Mouse (Mus musculus): ENCODE results near the gene Pigt. TPM values are rescaled to one million over a fixed set of nuclear protein-coding genes. Genes with fewer than 3 reads are reported as not detected.
A peak's percentile ranks its signal among the peaks of the same experiment; 100 is the strongest.

Pigt gene
- polyA plus RNA-seq, 1 experiment from 2014 or later: 109 TPM

DNA sequence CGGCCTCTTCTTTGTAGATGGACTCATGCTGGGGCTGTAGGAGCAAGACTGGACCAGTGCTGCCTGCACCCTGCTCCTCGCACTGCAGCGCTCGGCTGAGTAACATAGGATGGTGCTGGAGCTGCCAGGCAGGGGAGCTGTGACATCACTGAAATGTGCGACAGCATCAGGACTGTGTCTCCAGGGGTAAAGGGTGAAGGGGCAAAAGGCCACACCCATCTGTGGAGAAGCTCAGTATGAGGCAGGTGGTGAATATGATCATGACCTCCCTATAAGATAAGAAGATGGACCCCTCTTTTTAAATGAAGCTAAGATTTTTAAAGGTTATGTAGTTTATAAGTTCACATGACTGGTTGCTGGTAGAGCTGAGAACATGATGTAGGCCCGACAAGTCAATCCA, 23.7 kb upstream of the Pigt start, which contains the start of gene Trp53tg5:
Gene Trp53tg5 (minus strand): TSS at position 101 of the 400 bp plus-strand sequence.
- Histone ChIP-seq H3K4me2 (replicated peaks) (no peak within 1 kb of the TSS), H3K9ac (no peak within 1 kb of the TSS), H3K4me3 (replicated peaks; ENCODE audit: low read length) (no peak within 1 kb of the TSS), H3K27ac (no peak within 1 kb of the TSS), H3K36me3 (replicated peaks; ENCODE audit: control insufficient read depth, insufficient read depth) (peaks cover 55% of the 10 kb centered on the region), H3K9me3 (ENCODE audit: control insufficient read depth, low read length) (no peaks in the 10 kb centered on the region), H3K27me3 (ENCODE audit: control insufficient read depth, insufficient read depth, low read length) (no peaks in the 10 kb centered on the region), H3K4me1 (replicated peaks; ENCODE audit: control insufficient read depth, insufficient read depth, low read length) (no peaks in the 10 kb centered on the region)
- ATAC-seq (ENCODE audit: low FRiP score): no peak
- no peak for DNase-seq (ENCODE audit: low spot score)
- WGBS: 85% methylated on average over 6 of the region's 6 CpGs

DNA sequence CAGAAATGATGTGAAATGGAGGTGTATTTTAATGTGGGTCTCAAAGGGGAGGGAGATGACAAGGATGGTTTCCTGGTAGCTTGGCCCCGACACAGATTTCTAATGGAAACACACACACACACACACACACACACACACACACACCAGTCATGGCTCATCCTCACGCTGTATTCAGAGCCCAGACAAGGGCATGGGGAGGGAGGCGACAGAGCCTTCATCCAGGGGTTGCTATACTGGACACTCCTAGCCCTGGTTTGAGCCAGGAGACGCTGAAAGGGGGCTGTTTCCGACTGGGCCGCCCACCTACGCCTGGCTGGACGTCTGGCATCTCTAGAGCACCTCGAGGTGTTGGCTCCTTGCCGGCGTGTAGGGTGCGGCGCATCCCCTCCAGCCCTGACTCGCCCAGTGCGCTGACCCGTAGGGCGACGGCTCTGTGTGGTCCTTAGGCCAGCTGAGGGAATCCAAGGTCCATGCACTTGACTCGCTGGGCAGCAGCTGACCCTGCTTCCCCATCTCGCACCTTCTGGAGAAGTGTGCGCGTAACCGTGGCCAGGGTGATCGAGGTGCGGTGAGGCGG, 11.6 kb upstream of the Pigt start, which contains the start of gene Dbndd2:
Gene Dbndd2 (plus strand): TSS at position 426 of the 577 bp plus-strand sequence.
- DNase-seq (ENCODE audit: low spot score) (no peak), ATAC-seq (ENCODE audit: low FRiP score) (peak; percentile 53)
- H3K36me3 ChIP-seq (replicated peaks; ENCODE audit: control insufficient read depth, insufficient read depth): peaks cover 12% of the 10 kb centered on the region; the same call in 1 of the 2 replicates
- H3K4me1 ChIP-seq (replicated peaks; ENCODE audit: control insufficient read depth, insufficient read depth, low read length): peaks cover 12% of the 10 kb centered on the region; the same call in 1 of the 2 replicates
- H3K9me3 ChIP-seq (ENCODE audit: control insufficient read depth, low read length): no peaks in the 10 kb centered on the region
- H3K27me3 ChIP-seq (ENCODE audit: control insufficient read depth, insufficient read depth, low read length): peaks cover 4% of the 10 kb centered on the region
- under 1% methylated on average over 26 of the region's 26 CpGs for WGBS
- no peak within 1 kb of the TSS for H3K27ac ChIP-seq
- peak within 1 kb of the TSS; percentile 99 for H3K4me2 ChIP-seq (replicated peaks)
- peak within 1 kb of the TSS; percentile 53 for H3K9ac ChIP-seq
- H3K4me3 ChIP-seq (replicated peaks; ENCODE audit: low read length): peak within 1 kb of the TSS; percentile 73

DNA sequence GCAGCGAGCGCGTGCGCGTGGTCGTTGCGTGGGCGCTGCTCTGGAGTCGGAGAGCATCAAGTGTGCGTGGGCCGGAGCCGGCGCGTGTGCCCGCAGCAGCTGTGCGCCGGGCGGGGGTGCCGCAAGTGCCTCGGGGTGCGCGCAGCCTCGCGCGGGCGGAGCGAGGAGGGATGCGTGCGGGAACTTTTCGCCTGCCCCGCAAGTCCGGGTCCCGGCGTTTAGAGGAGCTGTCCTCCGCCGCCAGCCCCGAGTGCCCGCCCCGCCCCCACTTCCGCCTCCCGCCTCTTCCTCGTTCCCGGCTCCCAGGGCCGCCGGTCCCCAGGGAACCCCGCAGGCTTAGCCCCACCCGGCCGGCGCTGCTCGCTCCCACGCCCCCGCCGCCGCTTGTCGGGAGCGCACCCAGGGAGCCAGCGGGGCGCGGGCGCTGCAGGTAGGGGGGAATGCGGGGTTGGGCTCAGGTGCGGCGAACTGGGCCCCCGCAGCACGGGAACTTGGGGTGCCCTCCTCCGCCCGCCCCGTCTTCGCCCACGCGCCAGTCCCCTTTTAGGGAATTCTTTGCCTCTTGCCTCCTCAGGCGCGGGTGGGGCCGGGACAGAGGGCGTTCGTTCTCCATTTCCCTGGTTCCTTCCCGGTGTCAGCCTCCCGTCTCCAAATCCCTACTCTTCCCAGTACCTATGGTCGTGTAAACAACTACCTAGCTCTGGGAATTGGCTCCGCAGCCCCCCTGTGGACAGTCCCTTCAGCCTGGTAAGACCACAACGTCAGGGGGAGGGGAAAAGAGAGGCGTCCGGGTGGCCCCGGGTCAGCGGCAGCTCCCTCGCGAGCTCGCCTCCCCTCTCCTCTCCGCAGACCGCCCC, 10.8 kb upstream of the Pigt start:
- Histone ChIP-seq H3K4me3 (replicated peaks; ENCODE audit: low read length) (peak overlapping the region; percentile 73), H3K27me3 (ENCODE audit: control insufficient read depth, insufficient read depth, low read length) (peaks cover 4% of the 10 kb centered on the region), H3K27ac (no peak overlapping the region), H3K36me3 (replicated peaks; ENCODE audit: control insufficient read depth, insufficient read depth) (peaks cover 14% of the 10 kb centered on the region; the same call in 1 of the 2 replicates), H3K9me3 (ENCODE audit: control insufficient read depth, low read length) (no peaks in the 10 kb centered on the region), H3K4me2 (replicated peaks) (peak overlapping the region; percentile 99), H3K9ac (peak overlapping the region; percentile 53), H3K4me1 (replicated peaks; ENCODE audit: control insufficient read depth, insufficient read depth, low read length) (peaks cover 12% of the 10 kb centered on the region; the same call in 1 of the 2 replicates)
- WGBS: under 1% methylated on average over 85 of the region's 90 CpGs
- ATAC-seq (ENCODE audit: low FRiP score) (peak; percentile 53), DNase-seq (ENCODE audit: low spot score) (peak; percentile 63)

DNA sequence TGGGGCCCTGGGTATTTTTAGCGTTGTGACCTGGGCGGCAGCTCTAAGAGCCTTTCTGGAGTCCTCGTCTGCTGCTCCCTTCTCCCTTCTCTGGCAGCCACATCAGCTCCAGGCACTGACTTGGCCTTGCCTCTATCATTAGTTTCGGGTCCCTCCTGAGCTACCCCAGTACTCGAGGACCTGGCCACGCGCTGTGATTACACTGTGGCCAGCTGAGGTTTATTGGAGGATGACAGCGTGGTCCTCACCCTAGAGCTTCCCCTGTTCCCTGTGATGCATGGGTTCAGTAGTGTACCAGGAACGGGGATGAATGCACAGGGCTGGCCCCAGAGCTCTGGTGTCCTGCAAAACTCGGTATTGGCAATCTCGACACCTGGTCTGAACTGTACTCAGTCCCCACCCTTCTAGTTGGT, 10.2 kb upstream of the Pigt start:
- peaks cover 12% of the 10 kb centered on the region; the same call in 1 of the 2 replicates for H3K4me1 ChIP-seq (replicated peaks; ENCODE audit: control insufficient read depth, insufficient read depth, low read length)
- H3K9me3 ChIP-seq (ENCODE audit: control insufficient read depth, low read length): no peaks in the 10 kb centered on the region
- peak overlapping the region; percentile 53 for H3K9ac ChIP-seq
- no peak for DNase-seq (ENCODE audit: low spot score)
- peak overlapping the region; percentile 73 for H3K4me3 ChIP-seq (replicated peaks; ENCODE audit: low read length)
- no peak overlapping the region for H3K27ac ChIP-seq
- peaks cover 4% of the 10 kb centered on the region for H3K27me3 ChIP-seq (ENCODE audit: control insufficient read depth, insufficient read depth, low read length)
- peak; percentile 57; the same call in 1 of the 2 replicates for ATAC-seq (ENCODE audit: low FRiP score)
- peaks cover 14% of the 10 kb centered on the region; the same call in 1 of the 2 replicates for H3K36me3 ChIP-seq (replicated peaks; ENCODE audit: control insufficient read depth, insufficient read depth)
- peak overlapping the region; percentile 99 for H3K4me2 ChIP-seq (replicated peaks)
- 13% methylated on average over 11 of the region's 11 CpGs for WGBS

DNA sequence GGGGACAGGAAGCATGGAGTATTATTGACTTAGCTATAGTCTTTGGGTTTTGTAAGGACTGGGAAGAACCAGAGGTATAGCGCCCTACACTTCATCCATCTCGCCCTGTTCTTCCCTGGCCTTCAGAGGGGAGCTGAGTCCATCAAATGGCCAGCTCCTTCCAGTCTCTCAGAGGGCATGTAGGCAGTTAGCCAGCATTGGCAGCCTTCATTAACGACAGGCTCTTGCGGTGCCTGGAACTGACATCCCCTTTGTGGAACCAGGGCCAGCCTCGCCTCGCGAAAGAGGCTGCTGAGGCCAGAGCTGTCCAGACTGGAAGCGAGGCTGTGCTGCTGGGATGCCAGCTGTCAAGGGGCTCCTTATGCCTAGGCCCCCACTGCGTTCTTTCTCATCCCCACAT, 9.5 kb upstream of the Pigt start:
- H3K4me2 ChIP-seq (replicated peaks): no peak overlapping the region
- H3K27ac ChIP-seq: no peak overlapping the region
- DNase-seq (ENCODE audit: low spot score) (no peak), ATAC-seq (ENCODE audit: low FRiP score) (no peak)
- H3K36me3 ChIP-seq (replicated peaks; ENCODE audit: control insufficient read depth, insufficient read depth): peaks cover 16% of the 10 kb centered on the region; the same call in 1 of the 2 replicates
- 56% methylated on average over 9 of the region's 9 CpGs for WGBS
- peaks cover 12% of the 10 kb centered on the region; the same call in 1 of the 2 replicates for H3K4me1 ChIP-seq (replicated peaks; ENCODE audit: control insufficient read depth, insufficient read depth, low read length)
- H3K4me3 ChIP-seq (replicated peaks; ENCODE audit: low read length): no peak overlapping the region
- no peak overlapping the region for H3K9ac ChIP-seq
- H3K9me3 ChIP-seq (ENCODE audit: control insufficient read depth, low read length): no peaks in the 10 kb centered on the region
- H3K27me3 ChIP-seq (ENCODE audit: control insufficient read depth, insufficient read depth, low read length): peaks cover 4% of the 10 kb centered on the region

DNA sequence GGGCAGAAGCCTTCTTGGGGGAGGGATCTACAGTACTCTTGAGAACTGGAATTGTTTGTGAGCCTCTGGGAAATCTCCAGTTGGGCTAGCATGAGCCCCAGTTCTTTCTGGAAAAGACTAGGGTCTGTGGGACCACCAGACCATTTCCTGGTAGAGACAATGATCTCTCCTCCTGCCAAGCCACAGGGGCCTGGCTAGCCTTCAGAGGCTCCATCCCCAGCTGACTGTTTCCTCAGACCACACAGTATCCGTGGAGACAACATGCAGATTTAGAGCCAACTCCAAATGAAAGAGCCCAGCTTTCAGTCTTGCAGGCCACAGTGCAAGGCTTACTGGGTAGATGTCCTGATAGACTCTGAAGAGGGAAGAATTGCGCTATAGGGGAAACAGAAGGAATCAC, 3.2 kb upstream of the Pigt start:
- WGBS: 54% methylated on average over 2 of the region's 2 CpGs
- Histone ChIP-seq H3K27me3 (ENCODE audit: control insufficient read depth, insufficient read depth, low read length) (no peaks in the 10 kb centered on the region), H3K27ac (no peak overlapping the region), H3K9me3 (ENCODE audit: control insufficient read depth, low read length) (no peaks in the 10 kb centered on the region), H3K4me1 (replicated peaks; ENCODE audit: control insufficient read depth, insufficient read depth, low read length) (peaks cover 17% of the 10 kb centered on the region), H3K36me3 (replicated peaks; ENCODE audit: control insufficient read depth, insufficient read depth) (peaks cover 16% of the 10 kb centered on the region; the same call in 1 of the 2 replicates), H3K4me2 (replicated peaks) (no peak overlapping the region), H3K9ac (no peak overlapping the region), H3K4me3 (replicated peaks; ENCODE audit: low read length) (no peak overlapping the region)
- ATAC-seq (ENCODE audit: low FRiP score): no peak
- DNase-seq (ENCODE audit: low spot score): no peak

DNA sequence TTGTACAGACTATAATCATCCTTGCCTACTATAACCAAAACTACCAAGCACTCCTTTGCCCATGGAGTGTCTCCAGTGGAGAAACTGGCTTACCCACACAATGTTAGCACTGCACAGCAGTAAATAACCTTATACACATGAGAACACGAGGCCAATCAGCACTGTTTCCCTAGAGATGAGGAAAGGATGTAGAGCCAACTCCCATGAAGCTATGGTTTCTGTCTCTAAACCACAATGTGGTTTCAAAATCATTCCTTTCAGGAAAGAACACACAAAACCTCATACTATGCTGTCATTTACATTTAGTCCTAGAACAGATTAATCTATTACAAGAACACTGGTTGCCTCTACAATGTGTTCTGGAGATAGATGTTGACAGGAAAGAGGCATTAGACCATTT, 989 bp upstream of the Pigt start:
- H3K9me3 ChIP-seq (ENCODE audit: control insufficient read depth, low read length): no peaks in the 10 kb centered on the region
- no peak overlapping the region for H3K9ac ChIP-seq
- WGBS: 73% methylated on average over 1 of the region's 1 CpGs
- no peak for ATAC-seq (ENCODE audit: low FRiP score)
- no peaks in the 10 kb centered on the region for H3K27me3 ChIP-seq (ENCODE audit: control insufficient read depth, insufficient read depth, low read length)
- H3K4me1 ChIP-seq (replicated peaks; ENCODE audit: control insufficient read depth, insufficient read depth, low read length): peaks cover 17% of the 10 kb centered on the region
- H3K4me2 ChIP-seq (replicated peaks): peak overlapping the region; percentile 97
- H3K27ac ChIP-seq: no peak overlapping the region
- H3K4me3 ChIP-seq (replicated peaks; ENCODE audit: low read length): peak overlapping the region; percentile 83; the same call in 1 of the 2 replicates
- peaks cover 20% of the 10 kb centered on the region for H3K36me3 ChIP-seq (replicated peaks; ENCODE audit: control insufficient read depth, insufficient read depth)
- DNase-seq (ENCODE audit: low spot score): no peak

DNA sequence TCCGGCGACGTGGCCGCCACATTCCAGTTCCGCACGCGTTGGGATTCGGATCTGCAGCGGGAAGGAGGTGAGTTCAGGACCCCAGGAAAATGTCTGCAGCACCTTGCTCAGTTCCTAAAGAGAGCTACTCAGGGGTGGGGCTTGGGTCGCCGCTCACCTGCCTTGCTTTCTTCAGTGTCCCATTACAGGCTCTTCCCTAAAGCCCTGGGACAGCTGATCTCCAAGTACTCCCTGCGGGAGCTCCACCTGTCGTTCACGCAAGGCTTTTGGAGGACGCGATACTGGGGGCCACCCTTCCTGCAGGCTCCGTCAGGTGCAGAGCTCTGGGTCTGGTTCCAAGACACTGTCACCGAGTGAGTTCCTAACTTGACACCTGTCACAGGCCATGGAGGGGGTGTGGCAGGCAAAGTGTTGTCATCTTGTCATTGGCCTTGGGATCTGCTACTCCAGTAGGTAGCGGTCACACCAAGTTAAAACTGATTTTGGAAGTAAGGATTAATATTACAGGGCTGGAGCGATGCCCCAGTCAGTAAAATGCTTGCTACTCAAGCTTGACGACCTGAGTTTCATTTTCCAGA, 460 bp downstream of the Pigt start:
- Histone ChIP-seq H3K36me3 (replicated peaks; ENCODE audit: control insufficient read depth, insufficient read depth) (peaks cover 31% of the 10 kb centered on the region), H3K9ac (peak overlapping the region; percentile 75), H3K4me2 (replicated peaks) (peak overlapping the region; percentile 97), H3K4me3 (replicated peaks; ENCODE audit: low read length) (peak overlapping the region; percentile 83), H3K27ac (peak overlapping the region; percentile 82; the same call in 1 of the 2 replicates), H3K9me3 (ENCODE audit: control insufficient read depth, low read length) (no peaks in the 10 kb centered on the region), H3K4me1 (replicated peaks; ENCODE audit: control insufficient read depth, insufficient read depth, low read length) (peaks cover 17% of the 10 kb centered on the region), H3K27me3 (ENCODE audit: control insufficient read depth, insufficient read depth, low read length) (no peaks in the 10 kb centered on the region)
- WGBS: 6% methylated on average over 21 of the region's 21 CpGs
- DNase-seq (ENCODE audit: low spot score) (no peak), ATAC-seq (ENCODE audit: low FRiP score) (no peak)

DNA sequence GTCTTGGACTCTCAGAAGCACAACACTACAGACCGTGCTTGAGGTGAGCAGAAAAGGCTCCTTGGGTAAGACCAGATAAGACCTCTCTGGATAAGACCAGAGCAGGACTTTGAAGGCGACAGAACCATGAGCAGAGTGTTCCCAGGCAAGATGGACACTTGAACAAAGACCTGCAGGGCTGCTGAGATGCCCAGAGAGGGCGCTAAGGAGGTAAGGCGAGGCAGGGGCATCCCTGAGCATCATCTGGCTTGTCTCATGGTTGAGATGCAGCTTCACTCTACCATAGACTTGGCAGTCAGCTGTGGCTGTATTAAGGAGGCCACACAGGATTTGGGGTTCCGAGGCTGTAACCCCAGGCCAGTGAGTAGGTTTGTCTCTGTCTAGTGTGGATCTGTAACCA, 2.0 kb downstream of the Pigt start:
- H3K4me3 ChIP-seq (replicated peaks; ENCODE audit: low read length): no peak overlapping the region
- H3K36me3 ChIP-seq (replicated peaks; ENCODE audit: control insufficient read depth, insufficient read depth): peaks cover 47% of the 10 kb centered on the region
- no peak overlapping the region for H3K9ac ChIP-seq
- no peak overlapping the region for H3K4me2 ChIP-seq (replicated peaks)
- no peak overlapping the region for H3K27ac ChIP-seq
- H3K9me3 ChIP-seq (ENCODE audit: control insufficient read depth, low read length): peaks cover 3% of the 10 kb centered on the region; the same call in 1 of the 2 replicates
- DNase-seq (ENCODE audit: low spot score) (no peak), ATAC-seq (ENCODE audit: low FRiP score) (no peak)
- no peaks in the 10 kb centered on the region for H3K27me3 ChIP-seq (ENCODE audit: control insufficient read depth, insufficient read depth, low read length)
- 81% methylated on average over 5 of the region's 5 CpGs for WGBS
- peaks cover 17% of the 10 kb centered on the region for H3K4me1 ChIP-seq (replicated peaks; ENCODE audit: control insufficient read depth, insufficient read depth, low read length)
